Mouse (Mus musculus) MEL (cell line): ENCODE data around the gene Tnfrsf13b. TPM values are rescaled to one million over a fixed set of nuclear protein-coding genes. Genes with fewer than 3 reads are reported as not detected.

Source experiments
- DNase-seq: peaks from one replicate; pipeline ENCODE4 v3.0.0; 2011; ENCODE audit warnings: low read depth, low spot score
- H3K27ac ChIP-seq: 2 replicates; pipeline ENCODE4 v1.5.1; 2012; ENCODE audit warnings: low read depth, mild to moderate bottlenecking, control low read depth, low read length, moderate library complexity; ENCODE audit not compliant: control insufficient read depth
- H3K27me3 ChIP-seq, 2 experiments: fragments of 150-350 bp in 1 of 2; sonication (generic) in 1 of 2; 2 replicates each; pipeline ENCODE4 v1.6.1; 2012; ENCODE audit warnings: low read length in 2 of 2, mild to moderate bottlenecking in 2 of 2, improper control_type of control experiment in 1 of 2, moderate library complexity in 1 of 2; ENCODE audit not compliant: insufficient read depth in 2 of 2, control insufficient read depth in 1 of 2
- H3K36me3 ChIP-seq, 2 experiments: 2 replicates each; pipeline ENCODE4 v1.6.1; 2012 to 2014; ENCODE audit warnings: low read length in 2 of 2, improper control_type of control experiment in 1 of 2, inconsistent platforms in 1 of 2, mild to moderate bottlenecking in 1 of 2; ENCODE audit not compliant: insufficient read depth in 2 of 2, control insufficient read depth in 1 of 2
- H3K4me1 ChIP-seq, 2 experiments: fragments of 150-350 bp in 1 of 2; sonication (generic) in 1 of 2; 2 replicates each; pipeline ENCODE4 v1.6.1; 2012; ENCODE audit warnings: low read length in 2 of 2, improper control_type of control experiment in 1 of 2, mild to moderate bottlenecking in 1 of 2; ENCODE audit not compliant: insufficient read depth in 2 of 2, control insufficient read depth in 1 of 2
- H3K4me3 ChIP-seq, 2 experiments: fragments of 150-350 bp in 1 of 2; sonication (generic) in 1 of 2; 2 replicates each; pipeline ENCODE4 v1.5.1; 2012; ENCODE audit warnings: low read depth in 2 of 2, low read length in 2 of 2, mild to moderate bottlenecking in 2 of 2, moderate library complexity in 2 of 2, control low read depth in 1 of 2, improper control_type of control experiment in 1 of 2; ENCODE audit not compliant: control insufficient read depth in 1 of 2, insufficient read depth in 1 of 2
- H3K79me2 ChIP-seq: 2 replicates; pipeline ENCODE4 v1.6.1; 2012; ENCODE audit warnings: mild to moderate bottlenecking, low read length, moderate library complexity; ENCODE audit not compliant: control insufficient read depth, poor library complexity, insufficient read depth
- H3K9ac ChIP-seq: 2 replicates; pipeline ENCODE4 v1.6.1; 2012; ENCODE audit warnings: low read depth, mild to moderate bottlenecking, control low read depth, low read length, moderate library complexity; ENCODE audit not compliant: control insufficient read depth, poor library complexity, severe bottlenecking
- H3K9me3 ChIP-seq: fragments of 150-350 bp; sonication (generic); replicated peaks from 2 replicates; pipeline ENCODE4 v1.6.1; 2012; ENCODE audit warnings: mild to moderate bottlenecking, low read length, improper control_type of control experiment, moderate library complexity; ENCODE audit not compliant: insufficient read depth
- E2F4 ChIP-seq: IDR thresholded peaks from 2 replicates; pipeline ENCODE4 v1.6.1; 2011; ENCODE audit warnings: low read depth, low read length, improper control_type of control experiment, borderline replicate concordance
- ELF1 ChIP-seq: IDR thresholded peaks from 2 replicates; pipeline ENCODE4 v1.6.1; 2014; ENCODE audit warnings: low read depth, mild to moderate bottlenecking, inconsistent platforms, low read length, improper control_type of control experiment, moderate library complexity
- EP300 ChIP-seq, 2 experiments: IDR thresholded peaks; 2 replicates each; pipeline ENCODE4 v1.6.1; 2011; ENCODE audit warnings: improper control_type of control experiment in 2 of 2, low read length in 2 of 2, low read depth in 1 of 2, mild to moderate bottlenecking in 1 of 2
- GABPA ChIP-seq: IDR thresholded peaks from 2 replicates; pipeline ENCODE4 v1.6.1; 2012; ENCODE audit warnings: low read depth, mild to moderate bottlenecking, inconsistent platforms, low read length, improper control_type of control experiment, moderate library complexity
- GATA1 ChIP-seq: IDR thresholded peaks from 2 replicates; pipeline ENCODE4 v1.6.1; 2011; ENCODE audit warnings: low read depth, low read length, improper control_type of control experiment
- HCFC1 ChIP-seq: IDR thresholded peaks from 2 replicates; pipeline ENCODE4 v1.6.1; 2012; ENCODE audit warnings: low read depth, mild to moderate bottlenecking, inconsistent platforms, low read length, improper control_type of control experiment, moderate library complexity
- KAT2A ChIP-seq: conservative IDR thresholded peaks from 2 replicates; pipeline ENCODE4 v1.6.1; 2012; ENCODE audit warnings: low read depth, low read length, improper control_type of control experiment, inconsistent platforms
- MAZ ChIP-seq: IDR thresholded peaks from 2 replicates; pipeline ENCODE4 v1.6.1; 2012; ENCODE audit warnings: low read depth, mild to moderate bottlenecking, inconsistent platforms, low read length, improper control_type of control experiment
- MXI1 ChIP-seq: IDR thresholded peaks from 2 replicates; pipeline ENCODE4 v1.6.1; 2011; ENCODE audit warnings: mild to moderate bottlenecking, low read depth, low read length, improper control_type of control experiment
- MYB ChIP-seq: IDR thresholded peaks from 2 replicates; pipeline ENCODE4 v1.6.1; 2011; ENCODE audit warnings: mild to moderate bottlenecking, low read depth, low read length, improper control_type of control experiment
- NELFE ChIP-seq: IDR thresholded peaks from 2 replicates; pipeline ENCODE4 v1.6.1; 2011; ENCODE audit warnings: low read depth, low read length, improper control_type of control experiment
- NRF1 ChIP-seq: IDR thresholded peaks from 2 replicates; pipeline ENCODE4 v1.6.1; 2014; ENCODE audit warnings: low read depth, mild to moderate bottlenecking, inconsistent platforms, low read length, improper control_type of control experiment, moderate library complexity; ENCODE audit not compliant: poor library complexity, insufficient read depth, severe bottlenecking
- POLR2AphosphoS5 ChIP-seq: IDR thresholded peaks from 2 replicates; pipeline ENCODE4 v1.6.1; 2012; ENCODE audit warnings: low read depth, borderline replicate concordance, mild to moderate bottlenecking, inconsistent platforms, low read length, moderate library complexity, mixed read lengths
- RAD21 ChIP-seq: IDR thresholded peaks from 2 replicates; pipeline ENCODE4 v1.6.1; 2011; ENCODE audit warnings: mild to moderate bottlenecking, low read depth, low read length, improper control_type of control experiment
- RCOR1 ChIP-seq: IDR thresholded peaks from 2 replicates; pipeline ENCODE4 v1.6.1; 2012; ENCODE audit warnings: low read depth, mild to moderate bottlenecking, inconsistent platforms, low read length, improper control_type of control experiment
- SIN3A ChIP-seq: IDR thresholded peaks from 2 replicates; pipeline ENCODE4 v1.6.1; 2012; ENCODE audit warnings: low read length, improper control_type of control experiment, inconsistent platforms
- TBP ChIP-seq: IDR thresholded peaks from 2 replicates; pipeline ENCODE4 v1.8.0; 2011; ENCODE audit warnings: low read depth, low read length, improper control_type of control experiment
- UBTF ChIP-seq: IDR thresholded peaks from 2 replicates; pipeline ENCODE4 v1.6.1; 2012; ENCODE audit warnings: low read depth, mild to moderate bottlenecking, inconsistent platforms, low read length, improper control_type of control experiment, moderate library complexity, borderline replicate concordance; ENCODE audit not compliant: insufficient read depth
- USF1 ChIP-seq: IDR thresholded peaks from 2 replicates; pipeline ENCODE4 v1.6.1; 2014; ENCODE audit warnings: low read depth, mild to moderate bottlenecking, inconsistent platforms, low read length, improper control_type of control experiment, moderate library complexity
- ZC3H11A ChIP-seq: IDR thresholded peaks from 2 replicates; pipeline ENCODE4 v1.6.1; 2012; ENCODE audit warnings: low read depth, mild to moderate bottlenecking, inconsistent platforms, low read length, improper control_type of control experiment
- polyA plus RNA-seq, 2 experiments: library from polyadenylated mRNA; stranded (reverse) in 1 of 2; unstranded in 1 of 2; fragments of >175 nt in 1 of 2; fragments of >200 nt in 1 of 2; gene quantifications; 2 replicates each; pipeline versions ENCODE4 v1.2.1 to v1.2.4; 2012; ENCODE audit warnings: low replicate concordance in 2 of 2, low read depth in 1 of 2; ENCODE audit not compliant: insufficient read length in 2 of 2, insufficient read depth in 1 of 2, missing spikeins in 1 of 2
- total RNA-seq: library from RNA; depleted of rRNA; stranded (reverse); fragments of 300-350 nt; gene quantifications from 2 replicates; pipeline ENCODE4 v1.2.3, GENCODE M21; 2012

The Tnfrsf13b gene
- total and polyA plus RNA-seq, 3 experiments, result 7.7 to 17.9 TPM; not detected in 1

- Histone ChIP-seq H3K9me3 (no peaks in the 10 kb centered on the region), H3K79me2 (no peaks in the 10 kb centered on the region)
Measured at GRCm38 (mm10) chr11:61116226-61116625, 10.3 kb upstream of the Tnfrsf13b start.

DNA sequence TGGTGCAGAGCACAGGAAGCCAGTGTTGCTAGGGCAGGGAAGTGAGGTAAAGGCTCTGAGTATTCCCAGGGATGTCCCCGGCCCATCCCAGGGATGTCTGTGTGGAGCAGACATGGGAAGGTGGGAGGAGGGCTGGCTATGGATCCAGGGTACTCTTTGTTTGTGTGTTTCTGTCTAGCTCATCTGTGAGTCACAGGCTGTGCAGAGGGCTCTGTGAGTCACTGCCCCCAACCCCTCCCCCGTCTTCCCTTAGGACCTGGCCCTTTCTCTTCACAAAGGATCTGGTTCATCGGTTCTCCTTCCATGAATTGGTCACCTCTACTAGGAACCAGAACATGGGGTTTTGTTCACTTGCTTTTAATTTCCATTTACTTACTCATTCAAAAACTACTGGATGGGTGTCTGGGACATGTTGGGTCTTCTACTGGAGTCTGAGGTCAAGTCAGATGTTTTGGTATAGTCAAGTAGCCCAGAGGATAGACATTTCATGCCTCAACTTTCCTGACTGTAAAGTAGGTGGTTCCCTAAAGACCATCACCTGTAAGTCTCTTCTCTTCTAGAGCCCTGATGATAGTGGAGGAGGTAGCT is 6.5 kb upstream of the Tnfrsf13b start:
- Histone ChIP-seq H3K36me3 (no peaks in the 10 kb centered on the region), H3K9me3 (no peaks in the 10 kb centered on the region), H3K27ac (no peak overlapping the region), H3K4me1 (peaks cover 0 to 7% of the 10 kb centered on the region in 2 experiments; a peak in 1 of 4 replicates), H3K27me3 (peaks cover 0 to 6% of the 10 kb centered on the region in 2 experiments; a peak in 2 of 4 replicates), H3K4me3 (no peak overlapping the region), H3K9ac (no peak overlapping the region), H3K79me2 (no peaks in the 10 kb centered on the region)
- TF ChIP-seq RCOR1, result no peak
- TF ChIP-seq GATA1, result no peak
- TF ChIP-seq UBTF, result no peak
- no peak for TF ChIP-seq SIN3A
- TF ChIP-seq RAD21, result no peak
- DNase-seq, result no peak

More at GRCm38 (mm10) chr11:61116226-61116625, 10.3 kb upstream of the Tnfrsf13b start:
- peaks cover 0 to 7% of the 10 kb centered on the region in 2 experiments; a peak in 1 of 4 replicates for H3K4me1 ChIP-seq
- H3K36me3 ChIP-seq, result no peaks in the 10 kb centered on the region
- no peak overlapping the region for H3K27ac ChIP-seq
- peak; percentile 49 for DNase-seq
- no peak overlapping the region for H3K9ac ChIP-seq
- no peak for TF ChIP-seq MAZ
- no peak for TF ChIP-seq ZC3H11A
- TF ChIP-seq NELFE, result no peak
- TF ChIP-seq USF1, result no peak
- no peak for TF ChIP-seq TBP
- TF ChIP-seq EP300 (IDR thresholded peaks at IDR 0.05; ENCODE audit: low read depth in 1 of 2, low read length in 2 of 2), result no peak
- TF ChIP-seq MXI1, result no peak
- peaks cover 0 to 6% of the 10 kb centered on the region in 2 experiments; a peak in 2 of 4 replicates for H3K27me3 ChIP-seq
- no peak overlapping the region for H3K4me3 ChIP-seq

GRCm38 (mm10) chr11:61122283-61122768 is 4.2 kb upstream of the Tnfrsf13b start:
- Histone ChIP-seq H3K4me1 (no peaks in the 10 kb centered on the region), H3K27ac (no peak overlapping the region), H3K9ac (no peak overlapping the region), H3K36me3 (no peaks in the 10 kb centered on the region), H3K4me3 (no peak overlapping the region), H3K9me3 (no peaks in the 10 kb centered on the region), H3K27me3 (peaks cover 0 to 6% of the 10 kb centered on the region in 2 experiments; a peak in 2 of 4 replicates), H3K79me2 (no peaks in the 10 kb centered on the region)
- no peak for DNase-seq
- no peak for TF ChIP-seq POLR2AphosphoS5
- TF ChIP-seq MYB, result no peak
- no peak for TF ChIP-seq TBP
- no peak for TF ChIP-seq SIN3A
- TF ChIP-seq NRF1, result no peak
- TF ChIP-seq GABPA, result no peak
- TF ChIP-seq USF1, result no peak
- TF ChIP-seq ELF1, result no peak
- TF ChIP-seq KAT2A, result no peak
- no peak for TF ChIP-seq HCFC1
- TF ChIP-seq E2F4, result no peak
- no peak for TF ChIP-seq EP300 (IDR thresholded peaks at IDR 0.05; ENCODE audit: low read depth in 1 of 2, low read length in 2 of 2)
- TF ChIP-seq, all 39 proteins: peak for 0
